9 mouse cellular contexts compared by ENCODE assay signal in the genomic region with DNA sequence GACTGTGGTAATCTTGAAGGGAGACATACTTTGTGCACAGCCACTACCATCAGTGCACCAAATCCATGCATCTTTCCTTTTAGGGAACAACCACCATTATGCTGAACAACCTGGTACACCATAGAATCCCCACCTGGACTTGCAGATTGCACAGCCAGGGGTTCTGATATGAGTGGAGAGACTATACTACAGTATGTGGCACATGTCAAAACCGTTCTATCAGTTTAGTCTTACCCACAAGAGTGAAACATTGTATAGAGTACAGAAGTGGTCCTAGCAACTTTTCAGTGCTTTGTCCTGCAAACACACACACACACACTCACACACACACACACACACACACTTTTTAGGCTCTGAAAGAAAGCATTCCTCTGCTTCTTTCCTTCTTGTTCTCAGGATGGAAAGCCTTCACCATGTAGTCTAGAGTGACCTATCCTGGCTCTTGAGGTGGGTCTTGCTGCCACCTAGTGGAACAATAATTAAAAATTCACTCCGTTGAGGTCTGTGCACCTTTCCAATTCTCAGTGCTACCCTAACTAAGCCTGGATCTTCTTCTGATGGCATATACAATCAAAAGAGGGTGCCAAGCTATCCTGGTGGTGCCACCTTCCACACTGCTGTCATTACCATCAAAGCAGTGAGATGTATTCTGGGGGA. TPM values are rescaled to one million over a fixed set of nuclear protein-coding genes. Genes with fewer than 3 reads are reported as not detected.
DNase-seq lines count a peak whose midpoint lies in the region; ATAC-seq lines count a peak whose summit lies in the region.
"Had no signal": no experiment of that assay in that cellular context is flagged by ENCODE, and none has a peak within 500 bp of the region (broad histone marks: within the 10 kb centered on the region; RNA-seq: fewer than 3 reads in every experiment).

No protein-coding gene starts in this region.

- H3K4me2 ChIP-seq in forebrain, embryonic 14.5 days (ENCODE audit: low read length), result no peak overlapping the region
- no peak overlapping the region for H3K4me2 ChIP-seq in kidney, embryonic 14.5 days (replicated peaks; ENCODE audit: low read depth, low read length)
- H3K4me2 ChIP-seq: embryonic facial prominence, embryonic 15.5 days had no signal

- H3K27ac ChIP-seq in forebrain, embryonic 14.5 days (ENCODE audit: low read depth, low read length), result no peak overlapping the region
- no peak overlapping the region for H3K27ac ChIP-seq in kidney, embryonic 14.5 days (ENCODE audit: low read depth, low read length)
- H3K27ac ChIP-seq: embryonic facial prominence, embryonic 15.5 days; macrophage had no signal

- no peaks in the 10 kb centered on the region for H3K4me1 ChIP-seq in forebrain, embryonic 14.5 days (ENCODE audit: control insufficient read depth, insufficient read depth, low read length)
- peaks cover 4% of the 10 kb centered on the region; the same call in 1 of the 2 replicates for H3K4me1 ChIP-seq in kidney, embryonic 14.5 days (ENCODE audit: control insufficient read depth, insufficient read depth, low read length)
- H3K4me1 ChIP-seq: embryonic facial prominence, embryonic 15.5 days had no signal

- WGBS in forebrain, embryonic 14.5 days, result 52% methylated on average over 2 of the region's 2 CpGs
- WGBS in kidney, embryonic 14.5 days, result 50% methylated on average over 2 of the region's 2 CpGs

- peak; percentile 84 for ATAC-seq in forebrain, embryonic 14.5 days
- ATAC-seq in kidney, embryonic 14.5 days (ENCODE audit: low FRiP score, low TSS enrichment), result peak; percentile 89
- ATAC-seq in megakaryocyte progenitor cell, adult 5-6 weeks (replicated peaks; ENCODE audit: poor library complexity), result peak; percentile 64

- no peaks in the 10 kb centered on the region for H3K27me3 ChIP-seq in forebrain, embryonic 14.5 days (replicated peaks; ENCODE audit: control insufficient read depth, insufficient read depth, low read length)
- H3K27me3 ChIP-seq in kidney, embryonic 14.5 days (ENCODE audit: control insufficient read depth, insufficient read depth, low read length), result no peaks in the 10 kb centered on the region
- H3K27me3 ChIP-seq: embryonic facial prominence, embryonic 15.5 days had no signal

- no peaks in the 10 kb centered on the region for H3K9me3 ChIP-seq in forebrain, embryonic 14.5 days (replicated peaks; ENCODE audit: control insufficient read depth, low read length)
- no peaks in the 10 kb centered on the region for H3K9me3 ChIP-seq in kidney, embryonic 14.5 days (ENCODE audit: control insufficient read depth, low read length)
- H3K9me3 ChIP-seq: embryonic facial prominence, embryonic 15.5 days had no signal

- DNase-seq in left cerebral cortex, postnatal 14 days (ENCODE audit: low spot score in 2 of 2), result peak; percentile 69
- no peak for DNase-seq in left cerebral cortex, adult 8-10 months (ENCODE audit: low spot score in 2 of 2)
- peak; percentile 81 for DNase-seq in NIH3T3 (ENCODE audit: low read depth)
- peak; percentile 70 for DNase-seq in forebrain, embryonic 14.5 days (ENCODE audit: low spot score)
- DNase-seq in urinary bladder, postnatal 4 days (ENCODE audit: low spot score in 2 of 2), result no peak

- intact Hi-C loops in left cerebral cortex, postnatal 14 days (cut with DNase I), result loop anchor here (2.0 kb wide), 1 partner anchor 125 kb away; no protein-coding TSS in a partner anchor

- no peak overlapping the region for H3K4me3 ChIP-seq in forebrain, embryonic 14.5 days (ENCODE audit: low read depth, low read length)
- no peak overlapping the region for H3K4me3 ChIP-seq in kidney, embryonic 14.5 days (ENCODE audit: low read length)
- H3K4me3 ChIP-seq: embryonic facial prominence, embryonic 15.5 days had no signal

- H3K36me3 ChIP-seq in forebrain, embryonic 14.5 days (ENCODE audit: control insufficient read depth, insufficient read depth, low read length), result no peaks in the 10 kb centered on the region
- H3K36me3 ChIP-seq in kidney, embryonic 14.5 days (ENCODE audit: control insufficient read depth, insufficient read depth, low read length), result no peaks in the 10 kb centered on the region
- H3K36me3 ChIP-seq: embryonic facial prominence, embryonic 15.5 days had no signal

- H3K9ac ChIP-seq in forebrain, embryonic 14.5 days (ENCODE audit: low read length), result no peak overlapping the region
- no peak overlapping the region for H3K9ac ChIP-seq in kidney, embryonic 14.5 days (ENCODE audit: low read depth, low read length)
- H3K9ac ChIP-seq: embryonic facial prominence, embryonic 15.5 days had no signal

RNA-seq across cellular contexts. Expression of a gene that starts 5.5 kb away (rescaled TPM):
- not detected for total RNA-seq in left cerebral cortex, postnatal 14 days (2021)
- not detected for total RNA-seq in left cerebral cortex, adult 8-10 months (2022)
- polyA plus RNA-seq in forebrain, embryonic 14.5 days (2014; fragmentation: Nextera tagmentation; extraction: Ambion mirVana), result not detected in 2 replicates
- 24.0 and 38.3 TPM in 2 replicates for polyA plus RNA-seq in kidney, embryonic 14.5 days (2014; fragmentation: Nextera tagmentation; extraction: Ambion mirVana)
- 0.10 TPM in 1 of 2 replicates, not detected in the other for total RNA-seq in megakaryocyte progenitor cell, adult 5-6 weeks (2015)
- total RNA-seq in megakaryocyte progenitor cell, adult 5-6 weeks (2017), result 0.12 and 1.1 TPM in 2 replicates
- polyA plus RNA-seq: embryonic facial prominence, embryonic 15.5 days; macrophage had no signal

RNA-seq across cellular contexts. Expression of a gene that starts 10.9 kb away (rescaled TPM):
- total RNA-seq in left cerebral cortex, postnatal 14 days (2021), result not detected
- total RNA-seq in left cerebral cortex, adult 8-10 months (2022), result under 1 TPM in 1 of 4 experiments, not detected in 3; 0.14 TPM
- not detected in 2 replicates for polyA plus RNA-seq in forebrain, embryonic 14.5 days (2014; fragmentation: Nextera tagmentation; extraction: Ambion mirVana)
- not detected in 2 replicates for polyA plus RNA-seq in kidney, embryonic 14.5 days (2014; fragmentation: Nextera tagmentation; extraction: Ambion mirVana)
- total RNA-seq in megakaryocyte progenitor cell, adult 5-6 weeks (2015), result 31.6 and 33.4 TPM in 2 replicates
- 17.3 and 51.7 TPM in 2 replicates for total RNA-seq in megakaryocyte progenitor cell, adult 5-6 weeks (2017)
- polyA plus RNA-seq: embryonic facial prominence, embryonic 15.5 days had no signal

RNA-seq across cellular contexts. Expression of a gene that starts 15.1 kb away (rescaled TPM):
- total RNA-seq in left cerebral cortex, postnatal 14 days (2021), result 100 to 1,000 TPM; 576 to 580 TPM
- 100 to 1,000 TPM; 760 to 878 (median 821) TPM for total RNA-seq in left cerebral cortex, adult 8-10 months (2022)
- polyA plus RNA-seq in forebrain, embryonic 14.5 days (2014; fragmentation: Nextera tagmentation; extraction: Ambion mirVana), result 66.3 and 87.9 TPM in 2 replicates
- 16.7 and 22.4 TPM in 2 replicates for polyA plus RNA-seq in kidney, embryonic 14.5 days (2014; fragmentation: Nextera tagmentation; extraction: Ambion mirVana)
- 19.0 and 19.4 TPM in 2 replicates for total RNA-seq in megakaryocyte progenitor cell, adult 5-6 weeks (2015)
- total RNA-seq in megakaryocyte progenitor cell, adult 5-6 weeks (2017), result 45.5 and 62.8 TPM in 2 replicates

RNA-seq across cellular contexts. Expression of a gene that starts 59.8 kb away (rescaled TPM):
- total RNA-seq in left cerebral cortex, postnatal 14 days (2021), result not detected
- not detected for total RNA-seq in left cerebral cortex, adult 8-10 months (2022)
- not detected in 2 replicates for polyA plus RNA-seq in forebrain, embryonic 14.5 days (2014; fragmentation: Nextera tagmentation; extraction: Ambion mirVana)
- not detected in 2 replicates for polyA plus RNA-seq in kidney, embryonic 14.5 days (2014; fragmentation: Nextera tagmentation; extraction: Ambion mirVana)
- 0.49 TPM in 1 of 2 replicates, not detected in the other for total RNA-seq in megakaryocyte progenitor cell, adult 5-6 weeks (2015)
- not detected in 2 replicates for total RNA-seq in megakaryocyte progenitor cell, adult 5-6 weeks (2017)
- polyA plus RNA-seq: embryonic facial prominence, embryonic 15.5 days; macrophage had no signal

Comparison
In these comparisons a context has a peak if more than half of its experiments do, and no peak if none do; other contexts are left out.
1. DNase-seq: peak in left cerebral cortex, postnatal 14 days (2 of 2), NIH3T3 (single experiment) and forebrain, embryonic 14.5 days (single experiment); none in left cerebral cortex, adult 8-10 months (0 of 2) and urinary bladder, postnatal 4 days (0 of 2).
2. RNA of a gene that starts 10.9 kb away (total RNA-seq): 17.3 to 51.7 TPM in megakaryocyte progenitor cell, adult 5-6 weeks; 0.14 TPM in left cerebral cortex, adult 8-10 months and not detected in left cerebral cortex, postnatal 14 days; every median in the first group is over 10 times any median in the second.
3. RNA of a gene that starts 15.1 kb away (total RNA-seq): 760 to 878 TPM in left cerebral cortex, adult 8-10 months and 576 to 580 TPM in left cerebral cortex, postnatal 14 days; 19.0 to 62.8 TPM in megakaryocyte progenitor cell, adult 5-6 weeks; every median in the first group is over 4 times any median in the second.
4. Peak in every context shown above with its lines, with median percentiles within 50 percentile points of each other: ATAC-seq.